Mouse (Mus musculus): ENCODE measurements around the gene Chmp2a.

DNA sequence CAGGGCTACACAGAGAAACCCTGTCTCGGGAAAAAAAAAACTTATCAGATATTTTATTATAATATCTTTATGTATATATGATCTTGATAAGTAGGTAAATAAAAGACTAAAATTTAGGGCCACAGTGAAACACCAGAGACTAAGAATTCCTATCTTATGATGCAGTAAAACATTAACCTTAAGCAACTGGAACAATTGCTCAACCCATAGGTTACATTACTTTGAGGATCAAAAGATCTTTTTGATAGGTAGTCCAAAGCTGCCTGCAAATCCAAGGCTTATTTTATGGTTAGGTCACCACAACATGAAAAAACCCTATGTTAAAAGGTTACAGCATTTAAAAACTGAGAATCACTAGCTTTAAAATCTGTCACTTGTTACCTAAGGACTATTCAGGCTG lies 33.0 kb downstream of the Chmp2a start:
- TF ChIP-seq CTCF (IDR thresholded peaks at IDR 0.05; ENCODE audit: extremely low read depth, insufficient read depth, low read length) (no peak), POLR2A (IDR thresholded peaks at IDR 0.05; ENCODE audit: extremely low read depth, insufficient read depth, low read length) (no peak)

Data from cortical plate, adult 2 months (tissue).